Mouse (Mus musculus): ENCODE measurements around the gene Slc25a47. TPM values are rescaled to one million over a fixed set of nuclear protein-coding genes. Genes with fewer than 3 reads are reported as not detected.

Slc25a47 gene
- total RNA-seq (2017) = 0.48 to 1.3 TPM in 2 of 3 replicates, not detected in the other

- ATAC-seq (replicated peaks; ENCODE audit: insufficient number of reproducible peaks, low FRiP score, low TSS enrichment, poor library complexity, severe bottlenecking) = peak; percentile 92
These were observed at the start of gene Slc25a47, which contains the start of gene Slc25a29 for GRCm38 (mm10) chr12:108835840-108836409. Gene Slc25a47 (plus strand): TSS chr12:108836046. Gene Slc25a29 (minus strand): TSS chr12:108835883.

- no peak for ATAC-seq (replicated peaks; ENCODE audit: insufficient number of reproducible peaks, low FRiP score, low TSS enrichment, poor library complexity, severe bottlenecking)
These were observed 48.5 kb upstream of the Slc25a47 start for GRCm38 (mm10) chr12:108787329-108787728.

GRCm38 (mm10) chr12:108792152-108792545 lies 43.7 kb upstream of the Slc25a47 start:
- ATAC-seq (replicated peaks; ENCODE audit: insufficient number of reproducible peaks, low FRiP score, low TSS enrichment, poor library complexity, severe bottlenecking) = 0 out of 2 replicates have a peak, but pooled peaks have one; percentile 18

- peak; percentile 85 for ATAC-seq (replicated peaks; ENCODE audit: insufficient number of reproducible peaks, low FRiP score, low TSS enrichment, poor library complexity, severe bottlenecking)
These were observed 43.0 kb upstream of the Slc25a47 start, which contains the start of gene Yy1 for GRCm38 (mm10) chr12:108792546-108793452. Gene Yy1 (plus strand): TSS chr12:108792973.

- ATAC-seq (replicated peaks; ENCODE audit: insufficient number of reproducible peaks, low FRiP score, low TSS enrichment, poor library complexity, severe bottlenecking) = no peak
These were observed 42.3 kb upstream of the Slc25a47 start for GRCm38 (mm10) chr12:108793453-108793941.

- peak; percentile 49 for ATAC-seq (replicated peaks; ENCODE audit: insufficient number of reproducible peaks, low FRiP score, low TSS enrichment, poor library complexity, severe bottlenecking)
These were observed 41.7 kb upstream of the Slc25a47 start for GRCm38 (mm10) chr12:108794078-108794711.

- ATAC-seq (replicated peaks; ENCODE audit: insufficient number of reproducible peaks, low FRiP score, low TSS enrichment, poor library complexity, severe bottlenecking) = no peak
These were observed 40.8 kb upstream of the Slc25a47 start for GRCm38 (mm10) chr12:108794979-108795537.

- no peak for ATAC-seq (replicated peaks; ENCODE audit: insufficient number of reproducible peaks, low FRiP score, low TSS enrichment, poor library complexity, severe bottlenecking)
These were observed 34.2 kb upstream of the Slc25a47 start for GRCm38 (mm10) chr12:108801613-108802012.

- ATAC-seq (replicated peaks; ENCODE audit: insufficient number of reproducible peaks, low FRiP score, low TSS enrichment, poor library complexity, severe bottlenecking) = no peak
These were observed 31.5 kb upstream of the Slc25a47 start for GRCm38 (mm10) chr12:108804388-108804787.

GRCm38 (mm10) chr12:108808465-108808864 lies 27.4 kb upstream of the Slc25a47 start:
- no peak for ATAC-seq (replicated peaks; ENCODE audit: insufficient number of reproducible peaks, low FRiP score, low TSS enrichment, poor library complexity, severe bottlenecking)

GRCm38 (mm10) chr12:108809771-108810170 lies 26.1 kb upstream of the Slc25a47 start:
- no peak for ATAC-seq (replicated peaks; ENCODE audit: insufficient number of reproducible peaks, low FRiP score, low TSS enrichment, poor library complexity, severe bottlenecking)

GRCm38 (mm10) chr12:108810309-108810708 lies 25.5 kb upstream of the Slc25a47 start:
- no peak for ATAC-seq (replicated peaks; ENCODE audit: insufficient number of reproducible peaks, low FRiP score, low TSS enrichment, poor library complexity, severe bottlenecking)

- ATAC-seq (replicated peaks; ENCODE audit: insufficient number of reproducible peaks, low FRiP score, low TSS enrichment, poor library complexity, severe bottlenecking) = no peak
These were observed 24.7 kb upstream of the Slc25a47 start for GRCm38 (mm10) chr12:108811133-108811532.

GRCm38 (mm10) chr12:108812463-108812862 lies 23.4 kb upstream of the Slc25a47 start:
- no peak for ATAC-seq (replicated peaks; ENCODE audit: insufficient number of reproducible peaks, low FRiP score, low TSS enrichment, poor library complexity, severe bottlenecking)

GRCm38 (mm10) chr12:108814470-108814869 lies 21.4 kb upstream of the Slc25a47 start:
- no peak for ATAC-seq (replicated peaks; ENCODE audit: insufficient number of reproducible peaks, low FRiP score, low TSS enrichment, poor library complexity, severe bottlenecking)

- ATAC-seq (replicated peaks; ENCODE audit: insufficient number of reproducible peaks, low FRiP score, low TSS enrichment, poor library complexity, severe bottlenecking) = 0 out of 2 replicates have a peak, but pooled peaks have one; percentile 19
These were observed 19.3 kb upstream of the Slc25a47 start for GRCm38 (mm10) chr12:108816569-108816968.

GRCm38 (mm10) chr12:108820461-108820860 lies 15.4 kb upstream of the Slc25a47 start:
- no peak; the same call in 1 of the 2 replicates for ATAC-seq (replicated peaks; ENCODE audit: insufficient number of reproducible peaks, low FRiP score, low TSS enrichment, poor library complexity, severe bottlenecking)

GRCm38 (mm10) chr12:108823036-108823435 lies 12.8 kb upstream of the Slc25a47 start:
- no peak for ATAC-seq (replicated peaks; ENCODE audit: insufficient number of reproducible peaks, low FRiP score, low TSS enrichment, poor library complexity, severe bottlenecking)

All from monocyte, adult 5-6 weeks (primary cell).